Mouse (Mus musculus) 3134 (cell line): ENCODE measurements at regions not wholly inside any gene's neighbourhood (a gene's known extent, or its start where the extent isn't known, plus 50 kb on each side); places are given as distances from the start of the nearest gene placed in this dataset.

Experiments
- DNase-seq: peaks from one replicate; pipeline ENCODE4 v3.0.0-alpha.2; 2011; ENCODE audit warnings: low spot score; ENCODE audit not compliant: insufficient read length; ENCODE audit errors: extremely low read depth

- no peak for DNase-seq
Measured at GRCm38 (mm10) chr13:116443165-116443955, 133.9 kb upstream of the Isl1 start.

- DNase-seq, result no peak
Measured at GRCm38 (mm10) chr13:116417768-116418167, 108.3 kb upstream of the Isl1 start.

- no peak for DNase-seq
Measured at GRCm38 (mm10) chr13:116414473-116414872, 105.0 kb upstream of the Isl1 start.

- no peak for DNase-seq
Measured at GRCm38 (mm10) chr13:116410682-116411081, 101.2 kb upstream of the Isl1 start.
